Mouse (Mus musculus) limb, embryonic 13.5 days (tissue): Measurements from ENCODE around the gene Spsb2. TPM values are rescaled to one million over a fixed set of nuclear protein-coding genes. Genes with fewer than 3 reads are reported as not detected.
A peak's percentile ranks its signal among the peaks of the same experiment; 100 is the strongest.

Experiments used
- ATAC-seq: fragments of 200-750 bp; cut with Nextera tagmentation; 2 replicates; pipeline ENCODE4 v1.8.0; 2017; ENCODE audit warnings: low read depth, moderate number of reproducible peaks, moderate TSS enrichment; ENCODE audit not compliant: low FRiP score
- H3K27ac ChIP-seq: fragments of 300-500 bp; sonication (generic); 2 replicates; pipeline ENCODE4 v1.5.1; 2015; ENCODE audit warnings: inconsistent platforms, mild to moderate bottlenecking, moderate library complexity
- H3K27me3 ChIP-seq: fragments of 300-500 bp; sonication (generic); 2 replicates; pipeline ENCODE4 v1.6.1; 2015; ENCODE audit warnings: mild to moderate bottlenecking, inconsistent platforms
- H3K36me3 ChIP-seq: fragments of 300-500 bp; sonication (generic); 2 replicates; pipeline ENCODE4 v1.6.1; 2015; ENCODE audit warnings: inconsistent platforms, mild to moderate bottlenecking, moderate library complexity
- H3K4me1 ChIP-seq: fragments of 300-500 bp; sonication (generic); 2 replicates; pipeline ENCODE4 v1.6.1; 2015; ENCODE audit warnings: inconsistent platforms
- H3K4me2 ChIP-seq: fragments of 300-500 bp; sonication (generic); replicated peaks from 2 replicates; pipeline ENCODE4 v1.6.1; 2015; ENCODE audit warnings: inconsistent platforms, mild to moderate bottlenecking, moderate library complexity
- H3K4me3 ChIP-seq: fragments of 300-500 bp; sonication (generic); 2 replicates; pipeline ENCODE4 v1.5.1; 2015; ENCODE audit warnings: moderate library complexity, mild to moderate bottlenecking, inconsistent platforms
- H3K9ac ChIP-seq: fragments of 300-500 bp; sonication (generic); 2 replicates; pipeline ENCODE4 v1.6.1; 2015; ENCODE audit warnings: mild to moderate bottlenecking, inconsistent platforms
- H3K9me3 ChIP-seq: fragments of 300-500 bp; sonication (generic); 2 replicates; pipeline ENCODE4 v1.6.1; 2016; ENCODE audit warnings: inconsistent platforms
- WGBS: fragments of 180-500 bp; shearing (Covaris S2); methylation state at CpG from one replicate; pipeline ENCODE4 v1.1.7; 2015; 5-methylcytosine and 5-hydroxymethylcytosine counted together
- polyA plus RNA-seq: library from polyadenylated mRNA; unstranded; fragments of >200 nt; fragmentation: Nextera tagmentation; extraction: Ambion mirVana; gene quantifications from 2 replicates; pipeline ENCODE4 v1.2.1, GENCODE M21; 2015

The Spsb2 gene
- polyA plus RNA-seq, 1 experiment from 2014 or later: 10.4 TPM

- H3K36me3 ChIP-seq: peaks cover 73% of the 10 kb centered on the region
- H3K4me3 ChIP-seq: no peak overlapping the region
- H3K27me3 ChIP-seq: no peaks in the 10 kb centered on the region
- no peak for ATAC-seq
- H3K9me3 ChIP-seq: no peaks in the 10 kb centered on the region
- 46% methylated on average over 8 of the region's 8 CpGs for WGBS
- no peak overlapping the region for H3K9ac ChIP-seq
- no peak overlapping the region for H3K27ac ChIP-seq
- no peak overlapping the region for H3K4me2 ChIP-seq
- peaks cover 2% of the 10 kb centered on the region for H3K4me1 ChIP-seq
Observed at GRCm38 (mm10) chr6:124850535-124850934, 42.1 kb downstream of the Spsb2 start.

- whole genome bisulfite sequencing: 68% methylated on average over 12 of the region's 12 CpGs
- H3K27ac ChIP-seq: peak overlapping the region; percentile 28; the same call in 1 of the 2 replicates
- H3K4me3 ChIP-seq: no peak overlapping the region
Observed at GRCm38 (mm10) chr6:124854647-124855046, 46.2 kb downstream of the Spsb2 start.

GRCm38 (mm10) chr6:124856321-124856720, 47.9 kb downstream of the Spsb2 start:
- H3K9me3 ChIP-seq: no peaks in the 10 kb centered on the region
- 0 out of 2 replicates have a peak, but pooled peaks cover 6% of the 10 kb centered on the region for H3K27me3 ChIP-seq
- peak; percentile 74 for ATAC-seq
- H3K4me1 ChIP-seq: peaks cover 39% of the 10 kb centered on the region
- H3K9ac ChIP-seq: peak overlapping the region; percentile 99
- peak overlapping the region; percentile 87 for H3K4me3 ChIP-seq
- WGBS: 3% methylated on average over 14 of the region's 14 CpGs
- H3K27ac ChIP-seq: peak overlapping the region; percentile 100
- peak overlapping the region; percentile 69 for H3K4me2 ChIP-seq
- H3K36me3 ChIP-seq: peaks cover 40% of the 10 kb centered on the region

More at GRCm38 (mm10) chr6:124854647-124855046, 46.2 kb downstream of the Spsb2 start:
- H3K4me2 ChIP-seq: no peak overlapping the region
- H3K9ac ChIP-seq: no peak overlapping the region
- peaks cover 52% of the 10 kb centered on the region for H3K36me3 ChIP-seq
- no peaks in the 10 kb centered on the region for H3K9me3 ChIP-seq
- 0 out of 2 replicates have a peak, but pooled peaks cover 3% of the 10 kb centered on the region for H3K27me3 ChIP-seq
- ATAC-seq: no peak
- H3K4me1 ChIP-seq: peaks cover 28% of the 10 kb centered on the region

- whole genome bisulfite sequencing: under 1% methylated on average over 83 of the region's 86 CpGs
- H3K4me2 ChIP-seq: peak within 1 kb of the TSS; percentile 69
- peaks cover 32% of the 10 kb centered on the region for H3K36me3 ChIP-seq
- peak within 1 kb of the TSS; percentile 100 for H3K27ac ChIP-seq
- H3K27me3 ChIP-seq: 0 out of 2 replicates have a peak, but pooled peaks cover 6% of the 10 kb centered on the region
- peak within 1 kb of the TSS; percentile 87 for H3K4me3 ChIP-seq
- H3K4me1 ChIP-seq: peaks cover 47% of the 10 kb centered on the region
- ATAC-seq: peak; percentile 87
- H3K9ac ChIP-seq: peak within 1 kb of the TSS; percentile 99
- H3K9me3 ChIP-seq: no peaks in the 10 kb centered on the region
Observed at GRCm38 (mm10) chr6:124856916-124857839, 48.7 kb downstream of the Spsb2 start, which contains the start of gene P3h3. Gene P3h3, minus strand, starts transcription at chr6:124857752.

- WGBS: 22% methylated on average over 26 of the region's 26 CpGs
- no peak for ATAC-seq
- peak overlapping the region; percentile 100 for H3K27ac ChIP-seq
- peaks cover 55% of the 10 kb centered on the region for H3K4me1 ChIP-seq
- H3K27me3 ChIP-seq: peaks cover 6% of the 10 kb centered on the region; the same call in 1 of the 2 replicates
- peak overlapping the region; percentile 87 for H3K4me3 ChIP-seq
- no peaks in the 10 kb centered on the region for H3K9me3 ChIP-seq
- peak overlapping the region; percentile 99 for H3K9ac ChIP-seq
- H3K36me3 ChIP-seq: peaks cover 24% of the 10 kb centered on the region
- peak overlapping the region; percentile 69 for H3K4me2 ChIP-seq
Observed at GRCm38 (mm10) chr6:124857840-124858530, 49.5 kb downstream of the Spsb2 start.

GRCm38 (mm10) chr6:124858561-124859318, 50.3 kb downstream of the Spsb2 start:
- Histone ChIP-seq H3K4me3 (peak overlapping the region; percentile 87), H3K4me2 (peak overlapping the region; percentile 69), H3K9ac (peak overlapping the region; percentile 99), H3K27ac (peak overlapping the region; percentile 100; the same call in 1 of the 2 replicates), H3K9me3 (no peaks in the 10 kb centered on the region), H3K36me3 (peaks cover 17% of the 10 kb centered on the region), H3K27me3 (peaks cover 6% of the 10 kb centered on the region; the same call in 1 of the 2 replicates), H3K4me1 (peaks cover 60% of the 10 kb centered on the region)
- ATAC-seq: no peak
- WGBS: 73% methylated on average over 27 of the region's 28 CpGs

GRCm38 (mm10) chr6:124859725-124860124, 51.3 kb downstream of the Spsb2 start:
- H3K36me3 ChIP-seq: peaks cover 8% of the 10 kb centered on the region
- H3K4me1 ChIP-seq: peaks cover 68% of the 10 kb centered on the region
- peaks cover 7% of the 10 kb centered on the region; the same call in 1 of the 2 replicates for H3K27me3 ChIP-seq
- H3K4me3 ChIP-seq: 0 out of 2 replicates have a peak overlapping the region, but pooled peaks have one; percentile 7
- no peak for ATAC-seq
- H3K9me3 ChIP-seq: no peaks in the 10 kb centered on the region
- peak overlapping the region; percentile 53; the same call in 1 of the 2 replicates for H3K9ac ChIP-seq
- peak overlapping the region; percentile 25 for H3K4me2 ChIP-seq
- WGBS: 10% methylated on average over 12 of the region's 12 CpGs
- 0 out of 2 replicates have a peak overlapping the region, but pooled peaks have one; percentile 28 for H3K27ac ChIP-seq

Other genes starting within 250 kb of the Spsb2 start
- not detected in 2 replicates for gene C1rb, start 238.4 kb upstream of the Spsb2 start, polyA plus RNA-seq
- gene C1s2, start 172.6 kb upstream of the Spsb2 start, polyA plus RNA-seq: 0.24 TPM in 1 of 2 replicates, not detected in the other
- gene Lpcat3, start 145.6 kb upstream of the Spsb2 start, polyA plus RNA-seq: 56.4 and 57.0 TPM in 2 replicates
- 190 and 201 TPM in 2 replicates for gene Emg1, start 96.5 kb upstream of the Spsb2 start, polyA plus RNA-seq
- 324 and 325 TPM in 2 replicates for gene Phb2, start 96.3 kb upstream of the Spsb2 start, polyA plus RNA-seq
- gene Ptpn6, start 69.9 kb upstream of the Spsb2 start, polyA plus RNA-seq: 9.0 and 10.9 TPM in 2 replicates
- gene Grcc10, start 67.3 kb upstream of the Spsb2 start, polyA plus RNA-seq: 480 and 513 TPM in 2 replicates
- gene Gm45234, start 52.6 kb upstream of the Spsb2 start, polyA plus RNA-seq: 0.11 TPM in 1 of 2 replicates, not detected in the other
- 19.6 and 20.0 TPM in 2 replicates for gene Atn1, start 52.1 kb upstream of the Spsb2 start, polyA plus RNA-seq
- gene Eno2, start 39.0 kb upstream of the Spsb2 start, polyA plus RNA-seq: 7.2 and 7.7 TPM in 2 replicates
- 0.59 and 0.86 TPM in 2 replicates for gene Lrrc23, start 28.9 kb upstream of the Spsb2 start, polyA plus RNA-seq
- 782 and 803 TPM in 2 replicates for gene Tpi1, start 5.6 kb downstream of the Spsb2 start, polyA plus RNA-seq
- gene Usp5, start 20.8 kb downstream of the Spsb2 start, polyA plus RNA-seq: 165 and 177 TPM in 2 replicates
- 166 and 172 TPM in 2 replicates for gene Cdca3, start 20.9 kb downstream of the Spsb2 start, polyA plus RNA-seq
- 1.0 and 1.3 TPM in 2 replicates for gene Gnb3, start 31.6 kb downstream of the Spsb2 start, polyA plus RNA-seq
- gene P3h3, start 49.1 kb downstream of the Spsb2 start, polyA plus RNA-seq: 60.4 and 61.2 TPM in 2 replicates
- 2.9 and 3.5 TPM in 2 replicates for gene Gpr162, start 55.3 kb downstream of the Spsb2 start, polyA plus RNA-seq
- gene Cd4, start 79.6 kb downstream of the Spsb2 start, polyA plus RNA-seq: 0.04 and 0.15 TPM in 2 replicates
- 1.7 and 3.1 TPM in 2 replicates for gene Lag3, start 103.0 kb downstream of the Spsb2 start, polyA plus RNA-seq
- 303 and 321 TPM in 2 replicates for gene Ptms, start 111.4 kb downstream of the Spsb2 start, polyA plus RNA-seq
- 354 and 355 TPM in 2 replicates for gene Mlf2, start 122.7 kb downstream of the Spsb2 start, polyA plus RNA-seq
- gene Cops7a, start 156.9 kb downstream of the Spsb2 start, polyA plus RNA-seq: 128 and 133 TPM in 2 replicates
- 15.7 and 19.0 TPM in 2 replicates for gene Pianp, start 188.0 kb downstream of the Spsb2 start, polyA plus RNA-seq
- 20.6 and 21.2 TPM in 2 replicates for gene Zfp384, start 200.5 kb downstream of the Spsb2 start, polyA plus RNA-seq
- 183 and 190 TPM in 2 replicates for gene Ing4, start 231.1 kb downstream of the Spsb2 start, polyA plus RNA-seq
- 16.5 and 19.2 TPM in 2 replicates for gene Acrbp, start 241.0 kb downstream of the Spsb2 start, polyA plus RNA-seq